Mouse (Mus musculus): Measurements from ENCODE around the gene Ebpl.
"Not testable (repeated sequence)": the region's sequence is repeated elsewhere in the genome, so short reads cannot be mapped to it uniquely, and the experiment has no call there.

Gene Ebpl

DNA sequence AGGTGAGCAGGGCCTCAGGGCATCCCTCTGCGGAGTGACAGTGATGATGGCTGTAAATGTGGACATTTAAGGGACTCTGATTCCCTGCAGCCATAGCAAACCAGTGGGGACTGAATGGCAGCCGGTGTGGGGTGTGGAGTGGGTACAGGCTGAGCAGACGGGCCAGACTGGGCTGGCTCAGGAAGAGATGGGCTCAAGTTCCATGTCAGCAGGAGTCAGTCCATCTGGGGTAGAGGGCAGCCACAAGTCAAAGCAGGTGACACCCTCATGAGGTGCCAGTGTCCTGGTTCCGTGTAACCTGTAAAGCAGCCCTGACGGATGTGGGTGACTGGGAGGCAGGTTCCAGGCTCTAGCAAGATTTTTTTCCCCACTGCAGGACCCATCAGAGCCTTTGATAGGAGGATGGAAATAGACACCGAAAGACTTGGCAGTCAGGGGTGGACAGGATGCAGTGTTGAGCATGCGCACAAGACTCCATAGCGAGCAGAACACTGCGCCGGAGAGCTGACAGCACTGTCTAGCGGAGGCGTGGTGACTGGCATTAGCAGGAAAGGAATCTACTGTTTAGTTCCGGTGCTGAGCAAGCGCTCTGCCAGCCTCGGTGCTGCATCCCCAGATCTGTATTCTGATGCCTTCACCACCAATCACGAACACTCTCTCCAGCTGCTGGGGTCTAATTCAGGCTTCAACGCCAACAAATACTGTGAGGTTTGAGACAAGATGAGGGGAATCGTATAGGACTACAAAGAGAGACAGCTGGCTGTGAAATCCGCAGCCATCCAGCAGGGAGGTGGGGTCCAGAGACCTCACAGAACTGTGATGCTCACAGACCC is 32.4 kb downstream of the Ebpl start:
- DNase-seq (ENCODE audit: low read depth, low spot score), result peak; percentile 64

DNA sequence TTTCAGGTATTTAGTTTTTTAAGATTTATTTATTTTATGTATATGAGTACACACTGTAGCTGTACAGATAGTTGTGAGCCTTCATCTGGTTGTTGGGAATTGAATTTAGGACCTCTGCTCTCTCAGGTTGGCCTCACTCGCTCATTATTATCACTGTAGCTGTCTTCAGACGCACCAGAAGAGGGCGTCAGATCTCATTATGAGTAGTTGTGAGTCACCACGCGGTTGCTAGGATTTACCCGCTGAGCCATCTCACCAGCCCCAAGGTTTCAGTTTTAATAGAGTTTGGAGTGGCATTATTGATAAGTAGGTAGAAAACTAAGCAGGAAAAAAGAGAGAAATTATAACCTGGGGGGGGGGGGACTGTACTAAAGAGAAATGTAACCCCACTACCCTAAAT is 33.2 kb downstream of the Ebpl start:
- DNase-seq (ENCODE audit: low read depth, low spot score), result not testable (repeated sequence)

DNA sequence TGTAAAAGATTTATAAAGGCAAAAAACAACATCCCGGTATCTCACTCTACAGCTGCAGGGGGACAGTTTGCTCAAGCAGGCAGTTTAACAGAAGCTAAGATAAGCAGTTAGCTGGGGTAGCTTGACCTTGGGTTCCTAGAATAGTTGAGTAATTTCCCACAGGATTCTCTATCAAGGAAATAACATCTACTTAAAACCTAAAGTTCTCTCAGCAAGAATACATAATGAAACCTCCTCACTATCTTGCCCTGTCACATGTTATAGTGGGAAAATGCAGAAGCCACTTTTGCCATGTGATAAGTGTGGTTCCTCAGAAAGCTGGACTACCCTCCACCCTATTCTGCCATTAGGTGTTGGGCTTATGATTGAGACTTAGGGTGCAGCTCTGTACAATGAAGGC is 37.5 kb downstream of the Ebpl start:
- DNase-seq (ENCODE audit: low read depth, low spot score), result no peak

DNA sequence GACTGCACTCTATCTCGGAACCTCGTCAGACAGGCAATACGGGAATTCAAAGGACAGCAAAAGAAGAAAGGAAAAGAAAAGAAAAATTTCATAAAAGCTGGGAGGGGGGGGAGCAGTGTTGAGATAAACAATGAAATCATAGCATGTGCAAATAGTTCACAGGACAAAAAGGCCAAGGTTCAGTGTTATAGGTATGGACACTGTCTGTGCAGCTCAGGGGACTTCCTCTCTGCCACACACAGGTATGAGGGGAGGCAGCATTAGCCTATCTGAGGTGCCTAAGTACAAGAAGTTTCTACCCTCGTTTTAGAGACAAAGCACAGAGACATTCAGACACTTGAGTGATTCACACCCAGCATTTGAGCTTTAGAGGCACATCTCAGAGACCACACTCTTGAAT is 39.0 kb downstream of the Ebpl start:
- no peak for DNase-seq (ENCODE audit: low read depth, low spot score)

DNA sequence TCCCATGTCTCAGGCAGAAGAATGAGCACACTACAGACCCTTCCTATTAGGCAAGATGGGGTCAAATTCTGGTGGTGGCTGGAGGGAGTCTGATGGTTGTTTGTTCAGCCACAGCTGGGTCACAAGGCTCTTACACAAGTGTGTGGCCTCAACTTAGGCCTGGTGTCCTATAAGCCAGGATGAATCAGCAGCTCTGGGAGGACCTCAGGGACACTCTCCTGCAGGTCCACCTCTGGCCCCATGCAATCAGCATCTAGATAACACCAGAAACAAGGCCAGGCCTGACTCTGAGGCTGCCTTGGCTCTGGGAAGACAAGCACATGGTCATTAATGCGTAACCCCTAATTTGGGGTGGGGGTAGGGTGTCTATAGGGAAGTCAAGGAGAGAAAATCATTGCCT is 39.5 kb downstream of the Ebpl start:
- no peak for DNase-seq (ENCODE audit: low read depth, low spot score)

DNA sequence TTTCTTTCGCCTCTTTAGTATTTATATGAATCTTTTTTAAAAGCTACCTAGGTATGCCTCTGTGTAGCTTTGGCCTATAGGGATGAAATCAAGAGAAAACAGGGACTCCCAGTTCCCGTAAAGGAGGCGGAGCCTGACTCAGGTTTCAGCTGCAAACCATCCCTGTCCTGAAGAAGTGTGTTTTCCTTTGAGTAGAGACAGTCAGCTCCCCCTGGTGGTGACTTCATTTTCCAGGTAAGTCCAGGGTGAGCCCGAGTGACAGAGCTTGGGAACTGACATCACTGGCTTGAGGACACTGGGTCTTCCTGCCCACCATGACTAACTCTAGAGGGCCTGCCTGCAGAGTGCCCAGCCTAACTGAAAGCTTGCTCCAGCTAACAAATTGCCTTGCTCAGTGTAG is 43.4 kb downstream of the Ebpl start:
- DNase-seq (ENCODE audit: low read depth, low spot score), result peak; percentile 75

DNA sequence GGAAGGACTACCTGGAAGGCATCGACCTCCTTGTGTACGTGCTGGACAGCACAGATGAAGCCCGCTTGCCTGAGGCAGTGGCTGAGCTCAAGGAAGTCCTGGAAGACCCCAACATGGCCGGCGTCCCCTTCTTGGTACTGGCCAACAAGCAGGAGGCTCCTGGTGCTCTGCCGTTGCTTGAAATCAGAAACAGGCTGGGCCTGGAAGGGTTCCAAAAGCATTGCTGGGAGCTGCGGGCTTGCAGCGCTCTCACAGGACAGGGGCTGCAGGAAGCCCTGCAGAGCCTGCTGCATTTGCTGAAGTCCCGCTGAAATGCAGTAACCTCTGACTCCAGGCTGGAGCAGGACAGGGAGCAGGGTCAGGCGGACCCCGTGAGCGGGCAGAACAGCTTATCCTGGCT is 49.3 kb downstream of the Ebpl start:
- no peak for DNase-seq (ENCODE audit: low read depth, low spot score)

DNA sequence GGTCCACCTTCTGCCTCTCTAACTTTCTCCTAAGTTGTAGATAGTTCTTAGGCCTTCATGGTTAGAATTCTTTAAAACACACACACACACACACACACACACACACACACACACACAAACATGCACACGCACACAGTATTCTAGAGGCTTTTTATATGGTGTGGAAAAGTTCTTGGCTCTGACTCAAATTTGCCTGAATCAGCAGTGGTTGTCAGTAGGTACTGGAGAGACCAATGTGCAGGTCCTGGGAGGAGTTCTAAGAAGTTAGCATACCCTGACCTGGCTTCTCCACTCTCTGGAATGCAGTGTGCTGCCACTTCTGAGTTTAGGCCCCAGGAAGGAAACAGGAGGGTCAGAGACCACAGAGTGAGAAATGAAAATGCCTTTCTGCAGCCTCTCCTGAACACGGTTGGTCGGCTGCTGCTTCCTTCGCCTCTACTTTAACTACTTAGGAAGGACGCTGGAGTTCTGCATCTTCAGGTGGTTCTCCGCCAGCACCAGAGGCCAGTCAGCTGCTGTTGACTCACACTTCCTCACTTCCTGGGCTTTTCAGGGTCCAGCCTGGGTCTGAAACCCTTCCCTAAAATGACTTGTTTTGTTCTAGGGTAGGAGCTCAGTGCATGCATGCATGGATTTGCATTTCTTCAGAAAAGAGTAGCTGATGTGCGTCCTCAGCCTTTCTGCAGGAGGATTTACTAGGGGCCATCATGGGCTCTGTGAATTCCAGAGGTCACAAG is 50.0 kb downstream of the Ebpl start:
- DNase-seq (ENCODE audit: low read depth, low spot score), result no peak

DNA sequence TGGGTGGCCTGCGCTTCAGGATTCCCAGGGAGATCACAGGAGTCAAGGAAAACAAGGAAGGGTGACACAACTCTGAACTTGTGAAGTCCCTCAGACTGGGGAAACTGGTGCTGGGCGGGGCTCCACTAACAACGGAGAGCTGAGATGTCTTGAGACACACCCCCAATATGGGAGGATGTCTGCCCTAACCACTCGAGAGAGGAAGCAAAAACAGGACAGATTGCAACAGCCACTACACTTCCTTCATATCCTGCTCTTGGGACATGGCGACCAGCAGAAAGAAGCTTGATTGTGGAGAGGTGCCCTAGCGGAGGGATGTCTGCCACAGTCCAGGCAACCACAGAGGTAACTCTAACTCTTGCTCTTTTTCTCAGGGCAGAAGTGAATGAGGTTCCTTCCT is 50.6 kb downstream of the Ebpl start, which contains the start of gene Arl11:
Gene Arl11 (plus strand): TSS at position 161 of the 400 bp plus-strand sequence.
- DNase-seq (ENCODE audit: low read depth, low spot score), result no peak

DNA sequence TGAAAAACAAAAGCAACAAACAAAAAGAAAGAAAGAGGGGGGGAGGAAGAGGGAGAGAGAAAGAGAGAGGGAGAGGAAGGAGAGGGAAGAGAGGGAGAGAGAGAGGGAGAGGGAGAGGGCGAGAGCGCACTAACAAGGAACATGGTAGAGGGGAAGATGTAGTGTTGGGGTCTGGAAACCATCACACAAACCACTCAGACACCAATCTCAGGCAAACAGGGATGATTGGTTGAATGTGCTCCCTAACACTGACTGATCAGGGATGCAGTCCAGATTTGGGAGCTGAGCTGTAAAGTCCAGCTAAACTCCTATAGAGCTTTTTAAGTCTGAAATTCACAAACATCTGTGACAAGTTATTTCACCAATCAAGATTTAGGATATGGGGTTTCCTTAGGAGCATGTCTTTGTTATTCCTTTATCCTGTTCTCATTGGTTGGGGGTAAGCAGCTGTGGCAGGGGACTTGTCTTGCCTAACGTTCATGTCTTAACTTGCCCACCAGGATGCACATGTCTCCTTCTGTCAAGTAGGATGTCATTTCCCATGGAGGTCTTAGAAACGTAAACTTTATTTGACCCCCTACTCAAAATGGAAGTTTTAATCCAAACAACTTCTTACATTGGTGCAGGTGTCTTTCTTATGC is 56.1 kb downstream of the Ebpl start:
- no peak for DNase-seq (ENCODE audit: low read depth, low spot score)

DNA sequence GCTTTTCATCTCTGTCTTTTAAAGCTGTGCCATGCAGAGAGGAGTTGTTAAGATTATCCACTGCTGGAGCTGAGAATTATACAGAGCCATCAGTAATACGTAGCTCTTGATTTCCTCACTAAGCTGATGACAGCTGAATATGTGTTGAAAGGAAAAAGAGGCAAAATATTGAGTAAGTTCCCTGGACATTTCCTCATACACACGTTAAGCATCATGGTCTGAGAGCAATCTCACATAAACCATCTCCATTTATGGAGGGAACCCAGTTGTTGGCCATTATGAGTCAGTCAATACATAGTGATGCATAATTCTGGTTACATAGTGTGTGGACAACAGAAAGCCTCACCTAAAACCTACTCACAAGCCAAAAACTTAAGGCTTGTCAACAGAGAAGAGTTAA is 57.8 kb downstream of the Ebpl start:
- no peak for DNase-seq (ENCODE audit: low read depth, low spot score)

DNA sequence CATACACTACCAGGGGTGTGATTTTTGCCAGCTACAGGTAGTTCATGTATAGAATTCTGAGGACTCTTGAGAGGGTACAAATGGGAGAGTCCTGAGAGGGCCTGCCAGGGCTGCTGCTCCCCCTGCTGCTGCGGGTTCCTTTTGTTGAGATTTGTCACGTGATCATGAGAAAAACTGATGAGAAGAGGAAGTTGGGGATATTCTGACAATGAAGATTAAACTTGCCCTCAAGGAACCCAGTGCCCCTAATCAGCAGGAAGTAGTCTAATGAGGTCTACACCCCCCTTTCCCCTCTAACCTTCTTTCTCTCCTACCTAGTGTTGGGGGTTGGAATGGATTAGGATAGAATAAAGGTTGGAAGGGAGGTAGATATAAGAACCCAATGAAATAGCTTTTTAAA is 58.9 kb downstream of the Ebpl start:
- no peak for DNase-seq (ENCODE audit: low read depth, low spot score)

DNA sequence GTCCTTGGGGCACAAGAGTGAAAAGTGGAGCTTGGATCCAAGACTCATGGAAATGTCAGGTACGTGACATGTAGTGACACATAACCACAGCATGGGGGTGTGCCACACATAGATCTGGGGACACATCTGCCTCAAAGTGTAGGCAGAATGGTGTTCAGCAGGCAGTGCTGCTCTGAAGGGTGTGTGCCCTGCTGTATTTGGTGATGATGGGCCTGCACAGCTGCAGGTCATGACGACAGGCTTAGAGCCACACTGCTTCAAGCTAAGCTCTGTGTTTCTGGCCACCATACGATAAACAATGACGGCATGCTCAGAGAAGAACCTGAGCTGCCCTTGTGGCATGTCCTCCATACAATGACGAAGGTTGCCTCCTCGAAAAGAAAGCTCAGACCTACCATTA is 60.4 kb downstream of the Ebpl start:
- no peak for DNase-seq (ENCODE audit: low read depth, low spot score)

DNA sequence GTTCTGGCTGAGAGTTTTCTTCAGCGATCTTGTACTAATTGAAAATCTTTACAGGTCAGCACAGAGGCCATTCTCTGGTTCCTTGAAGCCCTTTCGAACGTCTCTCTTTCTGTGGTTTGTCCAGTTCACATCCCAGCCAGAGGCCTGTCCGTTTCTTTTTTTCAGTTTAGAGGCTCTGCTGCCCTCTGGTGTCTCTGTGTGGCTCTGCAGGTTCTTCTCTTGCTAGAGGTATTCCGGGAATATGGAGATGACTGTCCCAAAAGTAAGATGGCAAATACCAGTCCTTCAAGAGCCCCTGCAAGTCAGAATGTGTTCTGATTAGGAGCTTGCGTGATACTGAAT is 65.5 kb downstream of the Ebpl start:
- peak; percentile 77 for DNase-seq (ENCODE audit: low read depth, low spot score)

DNA sequence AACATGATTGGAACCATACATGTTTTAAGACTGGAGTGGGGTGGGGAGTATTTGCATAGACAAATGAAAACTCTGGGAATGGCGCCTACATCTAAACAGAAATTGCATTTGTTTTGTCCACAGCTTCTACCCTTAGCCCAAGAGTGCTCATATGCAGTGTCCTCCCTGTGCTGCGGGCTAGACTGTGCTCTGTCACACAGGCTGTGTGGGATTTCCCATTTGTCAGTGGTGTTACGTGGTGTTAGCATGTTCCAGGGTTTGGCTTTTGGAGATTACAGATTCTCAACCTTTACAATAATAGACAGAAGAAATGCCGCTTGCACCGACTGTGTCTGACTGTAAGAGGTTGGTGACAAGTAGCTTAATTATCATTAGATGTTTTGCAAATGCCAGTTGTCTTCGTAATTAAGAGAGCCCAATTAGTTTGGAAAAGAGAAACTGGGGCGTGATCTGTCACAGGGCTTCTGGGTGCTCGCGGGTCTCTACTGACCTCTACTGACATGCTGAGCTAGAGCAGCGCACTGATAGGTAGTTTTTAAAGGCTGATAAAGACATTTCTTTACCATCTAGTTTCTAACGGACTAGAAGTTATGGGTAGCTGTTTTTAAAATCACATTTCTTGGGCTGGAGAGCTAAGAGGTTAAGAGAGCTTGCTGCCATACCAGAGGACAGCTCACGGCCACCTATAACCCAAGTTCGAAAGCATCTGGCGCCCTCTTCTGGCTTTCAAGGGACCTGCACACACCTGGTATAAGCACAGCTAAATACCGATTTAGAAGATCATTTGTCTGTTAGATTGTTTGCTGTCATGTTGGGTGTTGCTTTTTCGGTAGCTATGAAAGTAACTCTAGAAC is 66.1 kb downstream of the Ebpl start:
- peak; percentile 66 for DNase-seq (ENCODE audit: low read depth, low spot score)

DNA sequence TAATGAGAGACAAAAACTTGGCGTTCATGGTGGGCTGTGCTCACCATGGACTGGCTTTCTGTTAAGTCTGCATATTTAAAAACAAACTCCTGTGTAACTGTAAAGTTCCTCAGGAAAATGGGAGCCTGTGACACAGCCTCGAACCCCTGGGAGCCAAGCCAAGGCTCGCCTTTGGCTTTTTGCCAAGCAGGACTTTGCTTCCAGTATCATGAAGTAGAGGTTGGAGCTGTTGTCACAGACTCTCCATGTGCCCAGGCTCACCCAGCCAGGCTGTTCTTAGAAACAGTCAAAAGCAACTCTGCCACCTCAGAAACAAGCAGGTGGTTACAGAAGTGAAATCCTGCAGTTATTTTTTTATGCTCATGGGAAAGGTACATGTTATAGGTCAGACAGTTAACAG is 69.6 kb downstream of the Ebpl start:
- DNase-seq (ENCODE audit: low read depth, low spot score), result no peak

DNA sequence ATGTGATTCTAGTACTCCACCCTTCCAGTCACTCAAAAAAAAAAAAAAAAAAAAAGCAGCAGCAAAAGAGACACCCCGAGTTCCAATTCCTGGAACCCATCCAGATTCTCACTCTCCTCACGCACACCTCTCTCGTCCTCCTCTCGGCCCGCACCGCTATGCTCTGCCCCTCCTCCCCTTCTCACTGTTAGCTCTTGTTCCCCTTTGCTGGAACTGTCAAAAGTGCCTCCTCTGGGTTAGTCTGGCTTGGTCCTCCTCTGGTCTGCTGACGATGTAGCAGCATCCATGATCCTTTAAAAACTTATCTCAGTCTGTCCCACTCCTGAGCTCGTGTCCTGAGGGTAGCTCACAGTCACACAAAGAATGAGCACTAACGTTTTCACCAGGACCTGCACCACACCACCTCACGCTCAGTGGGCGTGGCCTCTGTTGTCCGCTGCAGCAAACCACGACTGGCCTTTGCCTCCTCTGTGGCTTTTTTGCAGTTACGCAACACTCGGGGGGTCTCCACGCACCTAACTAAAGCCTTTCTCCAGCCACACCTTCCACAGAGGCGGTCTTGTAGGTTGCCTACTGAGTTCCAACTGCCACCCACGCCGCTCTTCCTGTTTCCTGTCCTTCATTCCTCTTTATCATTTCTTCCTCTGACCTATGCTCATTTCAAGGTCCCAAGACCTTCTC is 71.5 kb downstream of the Ebpl start:
- DNase-seq (ENCODE audit: low read depth, low spot score), result no peak
